Mouse (Mus musculus): ENCODE measurements around the gene Msl2.

DNA sequence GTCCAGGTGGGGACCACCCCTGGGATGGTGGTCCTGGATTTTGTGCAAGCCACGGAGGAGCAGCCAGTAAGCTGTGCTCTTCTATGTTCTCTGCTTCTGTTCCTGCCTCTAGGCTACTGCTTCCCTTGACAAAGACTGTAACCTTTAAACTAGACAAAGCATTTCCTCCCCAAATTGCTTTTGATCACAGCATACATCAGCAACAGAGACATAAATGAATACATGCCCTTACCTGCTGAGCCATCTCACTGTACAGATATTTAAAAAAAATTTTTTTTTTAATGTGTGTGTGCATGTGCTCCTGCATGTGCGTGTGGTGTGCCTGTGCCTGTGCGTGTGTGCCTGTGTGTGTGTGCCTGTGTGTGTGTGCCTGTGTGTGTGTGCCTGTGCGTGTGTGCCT, 16.7 kb upstream of the Msl2 start:
- TF ChIP-seq NELFE (IDR thresholded peaks at IDR 0.05; ENCODE audit: low read depth, low read length) (no peak), POLR2AphosphoS2 (IDR thresholded peaks at IDR 0.05; ENCODE audit: low read depth, low read length) (no peak), MEF2A (IDR thresholded peaks at IDR 0.05; ENCODE audit: borderline replicate concordance, low read depth, low read length) (no peak), POLR2A (IDR thresholded peaks at IDR 0.05; ENCODE audit: low read depth, low read length) (no peak), ZMIZ1 (IDR thresholded peaks at IDR 0.05; ENCODE audit: low read depth, low read length) (no peak), CTCF (conservative IDR thresholded peaks at IDR 0.05 in 1 of 2, IDR thresholded peaks at IDR 0.05 in 1 of 2; ENCODE audit: low read depth in 2 of 2, low read length in 2 of 2) (no peak), ZC3H11A (IDR thresholded peaks at IDR 0.05; ENCODE audit: low read depth, low read length) (no peak), EP300 (IDR thresholded peaks at IDR 0.05; ENCODE audit: low read length) (no peak)

Measured in CH12.LX (cell line).